Mouse (Mus musculus) heart, embryonic 11.5 days (tissue): ENCODE data around the gene Irgq. TPM values are rescaled to one million over a fixed set of nuclear protein-coding genes. Genes with fewer than 3 reads are reported as not detected.

ENCODE experiments used
- ATAC-seq: fragments of 200-750 bp; cut with Nextera tagmentation; replicated peaks from 2 replicates; pipeline ENCODE4 v1.8.0; 2017; ENCODE audit warnings: moderate library complexity; ENCODE audit not compliant: insufficient number of reproducible peaks, low FRiP score, low TSS enrichment
- H3K27ac ChIP-seq: fragments of 300-500 bp; sonication (generic); 2 replicates; pipeline ENCODE4 v1.5.1; 2014; ENCODE audit warnings: mild to moderate bottlenecking, low read depth, low read length
- H3K27me3 ChIP-seq: fragments of 300-500 bp; sonication (generic); 2 replicates; pipeline ENCODE4 v1.6.1; 2014; ENCODE audit warnings: mild to moderate bottlenecking, low read length, mixed read lengths; ENCODE audit not compliant: control insufficient read depth, insufficient read depth
- H3K36me3 ChIP-seq: fragments of 300-500 bp; sonication (generic); 2 replicates; pipeline ENCODE4 v1.6.1; 2014; ENCODE audit warnings: mild to moderate bottlenecking, low read length, moderate library complexity, mixed read lengths; ENCODE audit not compliant: control insufficient read depth, insufficient read depth
- H3K4me1 ChIP-seq: fragments of 300-500 bp; sonication (generic); 2 replicates; pipeline ENCODE4 v1.6.1; 2014; ENCODE audit warnings: low read length; ENCODE audit not compliant: control insufficient read depth, insufficient read depth
- H3K4me2 ChIP-seq: fragments of 300-500 bp; sonication (generic); 2 replicates; pipeline ENCODE4 v1.6.1; 2014; ENCODE audit warnings: mild to moderate bottlenecking, moderate library complexity
- H3K4me3 ChIP-seq: fragments of 300-500 bp; sonication (generic); 2 replicates; pipeline ENCODE4 v1.5.1; 2014; ENCODE audit warnings: low read depth, low read length
- H3K9ac ChIP-seq: fragments of 300-500 bp; sonication (generic); 2 replicates; pipeline ENCODE4 v1.6.1; 2014; ENCODE audit warnings: mild to moderate bottlenecking, low read depth, low read length, moderate library complexity
- H3K9me3 ChIP-seq: fragments of 300-500 bp; sonication (generic); replicated peaks from 2 replicates; pipeline ENCODE4 v1.6.1; 2016; ENCODE audit warnings: low read length; ENCODE audit not compliant: control insufficient read depth
- WGBS: fragments of 180-500 bp; shearing (Covaris S2); extraction: QIAGEN DNeasy Blood & Tissue Kit; methylation state at CpG from one replicate; pipeline ENCODE4 v1.1.7; 2014; ENCODE audit not compliant: insufficient replicate concordance; 5-methylcytosine and 5-hydroxymethylcytosine counted together
- polyA plus RNA-seq: library from polyadenylated mRNA; unstranded; fragments of >200 nt; fragmentation: Nextera tagmentation; extraction: Ambion mirVana; gene quantifications from 2 replicates; pipeline ENCODE4 v1.2.1, GENCODE M21; 2014

Gene Irgq
- polyA plus RNA-seq, 1 experiment from 2014 or later, result 4.1 TPM

- Histone ChIP-seq H3K36me3 (no peaks in the 10 kb centered on the region), H3K27me3 (peaks cover 27% of the 10 kb centered on the region), H3K9ac (no peak overlapping the region), H3K4me3 (no peak overlapping the region), H3K4me2 (no peak overlapping the region), H3K9me3 (no peaks in the 10 kb centered on the region), H3K27ac (no peak overlapping the region), H3K4me1 (no peaks in the 10 kb centered on the region)
- WGBS, result 34% methylated on average over 3 of the region's 3 CpGs
- no peak for ATAC-seq
Measured at GRCm38 (mm10) chr7:24487403-24487802, 43.1 kb upstream of the Irgq start.

- 78% methylated on average over 8 of the region's 8 CpGs for WGBS
- peaks cover 18% of the 10 kb centered on the region for H3K27me3 ChIP-seq
- no peaks in the 10 kb centered on the region for H3K9me3 ChIP-seq
- no peaks in the 10 kb centered on the region for H3K4me1 ChIP-seq
- no peak overlapping the region for H3K4me2 ChIP-seq
- ATAC-seq, result no peak
- H3K9ac ChIP-seq, result no peak overlapping the region
- H3K36me3 ChIP-seq, result no peaks in the 10 kb centered on the region
- no peak overlapping the region for H3K4me3 ChIP-seq
- no peak overlapping the region for H3K27ac ChIP-seq
Measured at GRCm38 (mm10) chr7:24488303-24488702, 42.2 kb upstream of the Irgq start.

DNA sequence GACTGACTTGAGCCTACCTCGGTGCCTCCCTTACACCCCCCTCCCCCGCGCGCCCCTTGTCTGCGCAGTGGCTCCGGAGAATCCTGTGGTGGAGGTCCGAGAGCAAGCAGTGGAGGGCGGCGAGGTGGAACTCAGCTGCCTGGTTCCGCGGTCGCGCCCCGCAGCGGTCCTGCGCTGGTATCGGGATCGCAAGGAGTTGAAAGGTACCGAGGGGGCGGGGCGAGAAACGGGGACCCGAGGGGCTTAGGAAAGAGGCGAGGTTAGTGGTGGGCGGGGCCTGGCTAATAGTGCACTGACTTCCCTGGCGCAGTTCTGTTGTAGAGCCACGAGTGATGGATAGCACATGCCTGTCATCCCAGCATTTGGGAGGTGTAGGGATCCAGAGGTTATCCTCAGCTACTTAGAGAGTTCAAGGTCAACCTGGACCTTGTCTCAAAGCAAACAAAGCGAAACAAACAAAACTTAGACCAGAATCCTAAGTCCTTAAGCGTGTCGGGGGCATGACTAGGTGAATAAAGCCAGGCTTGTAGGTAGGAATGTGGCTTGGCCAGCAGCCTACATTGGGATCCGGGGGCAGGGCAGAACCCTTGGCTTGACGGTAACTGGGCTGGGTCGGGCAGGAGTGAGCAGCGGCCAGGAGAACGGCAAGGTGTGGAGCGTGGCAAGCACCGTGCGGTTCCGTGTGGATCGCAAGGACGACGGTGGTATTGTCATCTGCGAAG, 30.5 kb upstream of the Irgq start:
- ATAC-seq, result no peak
- Histone ChIP-seq H3K9me3 (peaks cover 5% of the 10 kb centered on the region; the same call in 1 of the 2 replicates), H3K4me3 (peak overlapping the region; percentile 39), H3K27ac (no peak overlapping the region), H3K4me1 (peaks cover 4% of the 10 kb centered on the region; the same call in 1 of the 2 replicates), H3K4me2 (peak overlapping the region; percentile 66), H3K36me3 (no peaks in the 10 kb centered on the region), H3K27me3 (peaks cover 66% of the 10 kb centered on the region), H3K9ac (0 out of 2 replicates have a peak overlapping the region, but pooled peaks have one; percentile 46)
- WGBS, result 8% methylated on average over 43 of the region's 43 CpGs

DNA sequence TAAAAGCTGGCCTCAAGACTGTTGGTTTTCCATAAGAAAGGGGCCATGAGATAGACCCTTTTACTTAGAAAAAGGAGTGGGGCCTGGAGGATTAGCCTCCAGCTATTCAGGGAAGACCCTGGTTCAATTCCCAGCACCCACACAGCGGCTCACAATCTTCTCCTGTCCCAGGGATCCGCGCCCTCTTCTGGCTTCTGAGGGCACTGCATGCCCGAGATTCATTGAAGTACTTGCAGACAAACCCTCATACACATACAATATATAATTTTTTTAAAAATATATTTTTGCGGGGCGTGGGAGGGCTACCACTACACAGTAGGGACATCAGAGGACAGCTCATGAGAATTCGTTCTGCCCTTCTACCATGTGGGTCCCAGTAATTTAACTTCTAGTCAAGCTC, 29.6 kb upstream of the Irgq start:
- Histone ChIP-seq H3K9ac (no peak overlapping the region), H3K27me3 (peaks cover 66% of the 10 kb centered on the region), H3K4me3 (no peak overlapping the region), H3K36me3 (no peaks in the 10 kb centered on the region), H3K4me1 (peaks cover 12% of the 10 kb centered on the region), H3K9me3 (peaks cover 5% of the 10 kb centered on the region; the same call in 1 of the 2 replicates), H3K27ac (no peak overlapping the region), H3K4me2 (no peak overlapping the region)
- ATAC-seq, result no peak
- WGBS, result 20% methylated on average over 7 of the region's 7 CpGs

DNA sequence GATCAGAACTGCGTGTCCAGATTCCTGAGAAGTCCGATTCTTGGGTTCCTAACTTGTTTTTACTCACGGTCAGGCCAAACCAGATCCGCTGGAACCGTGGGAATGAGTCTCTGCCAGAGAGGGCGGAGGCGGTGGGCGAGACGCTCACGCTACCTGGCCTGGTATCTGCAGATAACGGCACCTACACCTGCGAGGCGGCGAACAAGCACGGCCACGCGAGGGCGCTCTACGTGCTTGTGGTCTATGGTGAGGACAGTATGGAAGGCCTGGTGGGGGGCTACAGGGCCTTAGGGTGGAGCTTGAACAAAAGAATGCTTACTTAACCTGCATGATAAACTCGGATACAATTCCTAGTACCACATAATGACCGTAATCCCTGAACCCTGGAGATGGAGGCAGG, 29.0 kb upstream of the Irgq start:
- H3K4me2 ChIP-seq, result no peak overlapping the region
- H3K36me3 ChIP-seq, result no peaks in the 10 kb centered on the region
- H3K27me3 ChIP-seq, result peaks cover 66% of the 10 kb centered on the region
- no peak overlapping the region for H3K9ac ChIP-seq
- H3K9me3 ChIP-seq, result peaks cover 5% of the 10 kb centered on the region; the same call in 1 of the 2 replicates
- H3K4me3 ChIP-seq, result no peak overlapping the region
- 34% methylated on average over 21 of the region's 21 CpGs for WGBS
- H3K4me1 ChIP-seq, result peaks cover 12% of the 10 kb centered on the region
- no peak for ATAC-seq
- no peak overlapping the region for H3K27ac ChIP-seq

DNA sequence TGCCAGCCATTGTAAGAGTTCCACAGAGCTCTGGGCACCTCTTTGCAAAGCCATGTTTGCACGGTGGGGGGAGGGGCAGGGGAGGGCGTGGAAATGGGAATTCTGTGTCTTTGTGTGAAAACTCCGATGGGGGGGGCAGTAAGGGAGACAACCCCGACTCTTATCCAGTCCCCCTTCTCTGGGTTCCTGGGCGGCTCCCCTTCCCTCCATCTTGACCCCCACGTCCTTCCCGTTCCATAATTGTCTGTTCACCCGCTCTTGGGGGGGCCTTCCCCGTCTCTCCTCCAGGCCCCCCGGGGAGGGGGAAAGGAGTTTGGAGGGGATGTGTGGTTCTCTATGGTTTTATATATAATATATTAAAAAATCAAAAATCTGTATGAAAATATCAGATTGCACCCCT, 26.5 kb upstream of the Irgq start:
- Histone ChIP-seq H3K27ac (no peak overlapping the region), H3K4me1 (peaks cover 12% of the 10 kb centered on the region), H3K9ac (no peak overlapping the region), H3K4me2 (peak overlapping the region; percentile 24; the same call in 1 of the 2 replicates), H3K36me3 (no peaks in the 10 kb centered on the region), H3K9me3 (peaks cover 5% of the 10 kb centered on the region; the same call in 1 of the 2 replicates), H3K27me3 (peaks cover 50% of the 10 kb centered on the region), H3K4me3 (no peak overlapping the region)
- ATAC-seq, result no peak
- WGBS, result 18% methylated on average over 10 of the region's 10 CpGs

DNA sequence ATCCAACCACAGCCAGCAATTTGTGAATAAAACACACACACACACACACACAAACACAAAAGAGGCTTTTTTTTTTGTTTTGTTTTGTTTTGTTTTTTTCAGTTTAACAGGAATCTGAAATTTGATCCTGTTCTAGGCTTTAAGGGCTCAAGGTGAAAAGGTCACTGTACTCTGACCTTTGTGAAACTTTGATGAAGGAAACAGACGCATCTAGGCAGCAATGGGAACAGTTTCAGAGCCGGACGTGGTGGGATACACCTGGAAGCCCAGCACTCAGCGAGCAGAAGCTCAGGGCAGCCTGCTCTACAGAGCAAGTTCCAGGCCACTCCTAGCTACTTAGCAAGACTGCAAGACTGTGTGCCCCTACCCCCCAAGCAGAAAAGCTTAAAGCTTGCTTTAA, 25.6 kb upstream of the Irgq start:
- Histone ChIP-seq H3K4me1 (peaks cover 12% of the 10 kb centered on the region), H3K4me2 (no peak overlapping the region), H3K27me3 (peaks cover 41% of the 10 kb centered on the region), H3K9ac (no peak overlapping the region), H3K27ac (no peak overlapping the region), H3K9me3 (peaks cover 5% of the 10 kb centered on the region; the same call in 1 of the 2 replicates), H3K4me3 (no peak overlapping the region), H3K36me3 (no peaks in the 10 kb centered on the region)
- no peak for ATAC-seq
- 21% methylated on average over 4 of the region's 4 CpGs for WGBS

- no peak for ATAC-seq
- 24% methylated on average over 15 of the region's 15 CpGs for WGBS
- Histone ChIP-seq H3K4me2 (peak overlapping the region; percentile 1; the same call in 1 of the 2 replicates), H3K27me3 (peaks cover 34% of the 10 kb centered on the region), H3K9ac (no peak overlapping the region), H3K4me1 (peaks cover 8% of the 10 kb centered on the region), H3K4me3 (no peak overlapping the region), H3K36me3 (no peaks in the 10 kb centered on the region), H3K27ac (no peak overlapping the region), H3K9me3 (peaks cover 5% of the 10 kb centered on the region; the same call in 1 of the 2 replicates)
Measured at GRCm38 (mm10) chr7:24505447-24506064, 24.9 kb upstream of the Irgq start.
